Mouse (Mus musculus) forebrain, embryonic 14.5 days (tissue): Measurements from ENCODE around the gene Gm10799. TPM values are rescaled to one million over a fixed set of nuclear protein-coding genes. Genes with fewer than 3 reads are reported as not detected.
"Not testable (repeated sequence)": the region's sequence is repeated elsewhere in the genome, so short reads cannot be mapped to it uniquely, and the experiment has no call there.

Experiments used
- ATAC-seq: fragments of 200-750 bp; cut with Nextera tagmentation; 2 replicates; pipeline ENCODE4 v1.8.0; 2017; ENCODE audit warnings: mild to moderate bottlenecking, moderate library complexity
- DNase-seq: peaks from one replicate; pipeline ENCODE4 v3.0.0-alpha.2; 2015; ENCODE audit warnings: low spot score
- H3K27ac ChIP-seq: fragments of 300-500 bp; sonication (generic); 2 replicates; pipeline ENCODE4 v1.5.1; 2014; ENCODE audit warnings: low read depth, mild to moderate bottlenecking, control low read depth, low read length, moderate library complexity
- H3K27me3 ChIP-seq: fragments of 300-500 bp; sonication (generic); replicated peaks from 2 replicates; pipeline ENCODE4 v1.6.1; 2014; ENCODE audit warnings: low read length, control low read depth, mixed read lengths; ENCODE audit not compliant: control insufficient read depth, insufficient read depth
- H3K36me3 ChIP-seq: fragments of 300-500 bp; sonication (generic); 2 replicates; pipeline ENCODE4 v1.6.1; 2014; ENCODE audit warnings: low read length, control low read depth; ENCODE audit not compliant: control insufficient read depth, insufficient read depth
- H3K4me1 ChIP-seq: fragments of 300-500 bp; sonication (generic); 2 replicates; pipeline ENCODE4 v1.6.1; 2014; ENCODE audit warnings: antibody characterized with exemption, low read length, control low read depth; ENCODE audit not compliant: control insufficient read depth, insufficient read depth
- H3K4me2 ChIP-seq: fragments of 300-500 bp; sonication (generic); 2 replicates; pipeline ENCODE4 v1.6.1; 2014; ENCODE audit warnings: mild to moderate bottlenecking, control low read depth, low read length
- H3K4me3 ChIP-seq: fragments of 300-500 bp; sonication (generic); 2 replicates; pipeline ENCODE4 v1.5.1; 2014; ENCODE audit warnings: low read depth, low read length, control low read depth
- H3K9ac ChIP-seq: fragments of 300-500 bp; sonication (generic); 2 replicates; pipeline ENCODE4 v1.6.1; 2014; ENCODE audit warnings: mild to moderate bottlenecking, low read length, control low read depth, moderate library complexity
- H3K9me3 ChIP-seq: fragments of 300-500 bp; sonication (generic); replicated peaks from 2 replicates; pipeline ENCODE4 v1.6.1; 2016; ENCODE audit warnings: low read length, control low read depth, mixed read lengths; ENCODE audit not compliant: control insufficient read depth
- WGBS: fragments of 180-500 bp; shearing (Covaris S2); extraction: QIAGEN DNeasy Blood & Tissue Kit; methylation state at CpG from one replicate; pipeline ENCODE4 v1.1.7; 2014; 5-methylcytosine and 5-hydroxymethylcytosine counted together
- polyA plus RNA-seq: library from polyadenylated mRNA; unstranded; fragments of >200 nt; fragmentation: Nextera tagmentation; extraction: Ambion mirVana; gene quantifications from 2 replicates; pipeline ENCODE4 v1.2.1, GENCODE M21; 2014

Gm10799 gene
- polyA plus RNA-seq, result not detected in 2 replicates

GRCm38 (mm10) chr2:104068450-104068849 lies at the start of gene Gm10799:
TSS of gene Gm10799 (minus strand) at chr2:104068550.
- H3K4me1 ChIP-seq, H3K27ac ChIP-seq, H3K4me2 ChIP-seq, H3K27me3 ChIP-seq, H3K4me3 ChIP-seq, DNase-seq, ATAC-seq, H3K9ac ChIP-seq, H3K36me3 ChIP-seq, H3K9me3 ChIP-seq: not testable (repeated sequence)
- 84% methylated on average over 7 of the region's 7 CpGs for WGBS

DNA sequence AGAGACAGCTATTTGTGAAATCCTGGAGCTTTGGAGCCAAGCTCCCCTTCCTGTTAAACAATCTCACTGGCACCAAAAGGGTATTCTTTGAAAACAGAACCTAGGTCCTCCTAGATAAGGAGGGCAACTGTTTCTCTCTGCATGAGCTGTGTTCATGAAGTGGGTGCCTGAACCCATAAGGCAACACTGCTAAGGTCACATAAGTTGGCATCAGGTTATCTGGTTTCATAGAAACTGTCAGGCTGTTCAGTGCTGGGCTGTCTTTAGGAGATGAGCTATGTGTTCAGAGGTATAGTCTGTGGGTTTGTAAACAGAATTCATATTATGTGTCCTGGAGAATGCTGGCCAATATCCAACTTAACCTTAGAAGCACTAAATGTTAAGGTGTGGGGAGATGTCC lies 48.8 kb upstream of the Gm10799 start:
- not testable (repeated sequence) for H3K27ac ChIP-seq, H3K27me3 ChIP-seq, H3K4me2 ChIP-seq, H3K4me1 ChIP-seq, H3K4me3 ChIP-seq, ATAC-seq, DNase-seq, H3K36me3 ChIP-seq, H3K9me3 ChIP-seq, H3K9ac ChIP-seq

DNA sequence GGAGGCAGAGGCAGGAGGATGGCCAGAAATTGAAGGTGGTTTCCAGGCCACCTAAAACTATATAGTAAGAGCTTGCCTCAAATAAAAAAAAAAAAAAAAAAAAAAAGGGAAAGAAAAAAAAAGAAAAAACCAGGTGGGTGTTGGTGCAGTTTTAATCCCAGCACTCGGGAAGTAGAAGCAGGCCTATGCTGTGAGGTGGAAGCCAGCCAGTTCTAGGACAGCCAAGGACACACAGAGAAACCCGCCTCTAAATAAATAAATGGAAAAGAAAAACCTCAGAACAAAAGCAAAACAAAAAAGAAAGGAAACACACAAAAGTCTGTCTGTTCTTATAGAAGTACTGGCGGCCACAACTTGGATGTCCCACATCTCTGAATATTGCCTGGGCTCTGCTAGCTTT lies 46.5 kb upstream of the Gm10799 start:
- Histone ChIP-seq H3K27me3 (no peaks in the 10 kb centered on the region), H3K9me3 (no peaks in the 10 kb centered on the region), H3K4me2 (no peak overlapping the region), H3K27ac (no peak overlapping the region), H3K4me3 (no peak overlapping the region), H3K9ac (no peak overlapping the region), H3K4me1 (no peaks in the 10 kb centered on the region), H3K36me3 (no peaks in the 10 kb centered on the region)
- 71% methylated on average over 3 of the region's 3 CpGs for WGBS
- ATAC-seq, result no peak
- no peak for DNase-seq

DNA sequence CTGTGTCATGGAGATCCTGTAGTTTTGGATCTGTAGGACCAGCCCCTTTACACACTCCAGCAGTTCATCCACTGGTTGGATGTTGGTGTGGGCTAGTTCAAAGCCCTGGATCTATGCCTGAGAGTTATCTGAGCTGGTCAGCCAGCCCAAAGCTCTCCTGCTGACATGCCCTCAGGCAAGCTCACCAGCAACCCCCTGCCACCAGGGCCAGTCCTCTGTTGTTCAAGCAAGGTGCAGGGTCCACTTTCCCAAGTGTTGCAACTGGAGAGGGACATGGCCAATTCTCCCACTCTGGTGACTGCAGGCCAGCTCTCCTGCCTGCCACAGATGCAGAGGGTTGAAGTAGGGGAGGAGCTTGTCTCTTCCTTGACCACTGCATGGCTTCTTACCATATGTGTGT lies 45.2 kb upstream of the Gm10799 start:
- not testable (repeated sequence) for DNase-seq, H3K4me2 ChIP-seq, H3K4me3 ChIP-seq, H3K9me3 ChIP-seq, H3K36me3 ChIP-seq, H3K4me1 ChIP-seq, H3K27me3 ChIP-seq, H3K27ac ChIP-seq, H3K9ac ChIP-seq, ATAC-seq

DNA sequence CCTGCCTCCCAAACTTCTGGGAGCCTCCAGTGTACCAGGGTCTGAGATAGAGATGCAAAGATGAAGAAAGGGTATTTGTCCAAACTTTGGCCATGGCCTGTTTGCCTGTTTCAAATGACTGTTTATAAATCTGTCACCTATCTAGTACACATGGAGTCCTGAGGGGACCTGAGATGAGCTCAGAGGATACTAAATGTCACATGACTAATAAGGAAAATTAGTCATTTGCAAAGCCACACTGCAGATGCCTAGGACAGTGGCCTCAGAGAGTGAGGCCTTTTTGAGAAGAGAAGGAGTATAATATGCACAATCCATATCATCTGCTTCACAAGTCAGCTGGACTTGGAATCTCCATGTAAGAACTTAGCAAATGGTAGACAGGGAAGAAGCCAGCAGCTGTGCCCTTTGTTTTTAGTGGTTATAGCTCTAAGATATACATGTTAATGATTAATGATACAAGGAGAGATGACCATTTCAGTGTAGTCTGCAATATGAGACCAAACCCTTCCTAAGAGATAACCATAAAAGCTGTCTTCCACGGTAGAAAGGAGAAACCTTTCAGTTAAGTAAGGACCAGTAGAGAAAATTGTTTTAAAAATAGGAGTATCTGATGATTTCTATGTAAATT lies 42.9 kb upstream of the Gm10799 start:
- H3K27me3 ChIP-seq, H3K4me2 ChIP-seq, H3K9me3 ChIP-seq, H3K36me3 ChIP-seq, H3K4me1 ChIP-seq, H3K9ac ChIP-seq, H3K27ac ChIP-seq, DNase-seq, ATAC-seq, H3K4me3 ChIP-seq: not testable (repeated sequence)
- no CpG with 5 or more reads among the region's 1 CpGs for WGBS

DNA sequence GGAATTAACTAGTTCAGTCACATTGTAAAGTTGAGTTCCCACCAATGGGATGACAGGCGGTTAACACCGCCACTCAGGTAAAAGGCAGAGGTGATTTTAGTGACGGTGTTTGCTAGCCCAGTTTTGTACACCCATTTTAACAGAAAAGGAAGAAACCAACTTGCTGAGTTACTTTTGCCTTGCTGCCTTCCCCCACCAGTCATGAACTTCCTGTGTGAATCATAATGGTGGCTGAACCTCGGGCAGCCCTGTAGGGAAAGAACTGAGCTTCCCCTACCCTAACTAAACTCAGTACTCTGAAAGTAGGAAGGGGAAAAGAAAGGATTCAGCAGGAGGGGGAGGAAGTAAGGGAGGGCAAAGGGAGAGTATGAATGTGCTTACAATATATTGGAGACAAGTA lies 41.7 kb upstream of the Gm10799 start:
- 89% methylated on average over 4 of the region's 4 CpGs for WGBS
- Histone ChIP-seq H3K4me1 (no peaks in the 10 kb centered on the region), H3K4me2 (no peak overlapping the region), H3K27ac (no peak overlapping the region), H3K9me3 (no peaks in the 10 kb centered on the region), H3K36me3 (no peaks in the 10 kb centered on the region), H3K9ac (no peak overlapping the region), H3K4me3 (no peak overlapping the region), H3K27me3 (no peaks in the 10 kb centered on the region)
- no peak for ATAC-seq
- DNase-seq, result no peak

DNA sequence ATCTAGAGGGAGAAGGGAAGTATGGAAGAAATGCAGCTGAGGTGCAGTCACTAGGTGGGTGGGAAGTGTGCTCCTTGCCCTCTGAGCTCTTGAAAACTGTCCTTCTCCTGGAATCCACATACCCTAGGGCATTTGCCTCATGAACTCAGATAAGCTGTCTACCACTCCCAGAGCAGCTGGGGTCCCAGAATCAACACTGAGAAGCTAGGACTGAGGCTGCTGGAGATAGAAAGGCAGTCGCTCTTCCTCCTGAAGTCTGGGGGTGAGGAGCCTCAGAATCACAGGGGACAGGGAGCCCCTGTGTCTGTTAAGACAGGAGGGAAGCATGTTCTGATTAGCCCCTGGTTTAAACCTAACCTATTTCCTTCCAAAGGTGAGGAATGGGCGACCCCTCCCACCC lies 41.2 kb upstream of the Gm10799 start:
- no peaks in the 10 kb centered on the region for H3K36me3 ChIP-seq
- no peak overlapping the region for H3K4me3 ChIP-seq
- H3K9me3 ChIP-seq, result no peaks in the 10 kb centered on the region
- no peak overlapping the region for H3K27ac ChIP-seq
- ATAC-seq, result no peak
- no peaks in the 10 kb centered on the region for H3K4me1 ChIP-seq
- DNase-seq, result no peak
- 71% methylated on average over 2 of the region's 2 CpGs for WGBS
- no peaks in the 10 kb centered on the region for H3K27me3 ChIP-seq
- no peak overlapping the region for H3K9ac ChIP-seq
- no peak overlapping the region for H3K4me2 ChIP-seq

DNA sequence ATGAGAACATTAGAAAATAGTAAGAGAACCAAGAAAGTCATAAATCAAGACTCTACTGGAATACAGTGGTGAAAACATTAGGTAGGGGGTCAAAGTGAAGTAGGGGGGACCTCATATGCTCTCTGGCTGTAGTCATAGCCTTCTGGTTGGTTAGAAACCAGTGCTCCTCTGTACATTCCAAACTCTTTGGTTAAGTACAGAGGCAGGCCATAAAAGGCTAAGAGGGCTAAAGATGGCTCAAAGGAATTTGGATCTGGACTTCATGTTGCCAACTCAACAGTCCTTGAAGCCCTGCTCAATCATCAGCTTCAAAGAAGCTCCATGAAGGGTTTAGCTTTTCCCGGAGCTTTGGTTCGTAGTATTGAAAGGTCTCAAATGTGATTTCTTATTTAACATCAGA lies 40.7 kb upstream of the Gm10799 start:
- not testable (repeated sequence) for H3K36me3 ChIP-seq, H3K9ac ChIP-seq, H3K27me3 ChIP-seq, ATAC-seq, H3K4me1 ChIP-seq, H3K27ac ChIP-seq, H3K4me2 ChIP-seq, DNase-seq, H3K9me3 ChIP-seq, H3K4me3 ChIP-seq
- WGBS, result 96% methylated on average over 2 of the region's 2 CpGs

DNA sequence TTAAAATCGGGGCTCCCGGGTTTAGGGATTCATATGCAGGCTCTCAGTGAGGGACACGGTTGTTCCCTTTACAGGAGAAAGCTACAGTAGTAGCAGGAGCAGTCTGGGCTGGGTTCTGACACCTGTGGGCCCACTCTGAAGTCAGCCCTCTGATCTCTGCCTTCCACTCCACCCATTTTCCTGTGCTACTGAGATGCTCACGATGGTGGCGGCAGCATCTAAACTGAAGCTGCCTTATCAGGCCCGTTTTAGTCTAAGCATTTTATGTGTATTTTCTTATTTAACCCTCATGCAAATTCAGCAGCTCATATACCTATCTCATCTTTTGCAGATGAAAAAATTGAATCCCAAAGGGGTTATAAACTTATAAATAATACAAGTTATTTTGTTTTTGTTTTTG lies 36.5 kb upstream of the Gm10799 start:
- ATAC-seq, result no peak
- Histone ChIP-seq H3K27me3 (no peaks in the 10 kb centered on the region), H3K9me3 (no peaks in the 10 kb centered on the region), H3K4me3 (no peak overlapping the region), H3K36me3 (no peaks in the 10 kb centered on the region), H3K4me2 (no peak overlapping the region), H3K4me1 (no peaks in the 10 kb centered on the region), H3K9ac (no peak overlapping the region), H3K27ac (no peak overlapping the region)
- no peak for DNase-seq
- 89% methylated on average over 6 of the region's 6 CpGs for WGBS
